Mouse (Mus musculus): ENCODE measurements around the gene Zfp771. TPM values are rescaled to one million over a fixed set of nuclear protein-coding genes. Genes with fewer than 3 reads are reported as not detected.

The Zfp771 gene
- polyA plus RNA-seq, 1 experiment = 41.0 TPM

DNA sequence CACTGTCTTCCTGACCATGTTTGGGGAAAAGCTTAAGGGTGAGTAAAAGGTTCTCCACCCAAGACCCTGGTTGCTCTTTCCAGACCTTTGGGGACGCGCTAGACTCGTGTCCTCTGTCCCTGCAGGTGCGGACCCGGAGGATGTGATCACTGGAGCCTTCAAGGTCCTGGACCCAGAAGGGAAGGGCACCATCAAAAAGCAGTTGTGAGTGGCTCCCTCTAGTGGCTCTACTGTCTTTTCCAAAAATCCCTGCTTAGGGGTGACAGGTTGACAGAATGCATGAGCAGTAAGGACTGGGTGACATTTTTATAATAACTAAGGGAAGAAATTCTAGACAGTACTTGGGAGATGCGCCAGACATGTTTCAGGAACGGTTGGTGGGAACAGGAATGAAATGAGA, 30.6 kb upstream of the Zfp771 start:
- H3K4me3 ChIP-seq (ENCODE audit: control insufficient read depth, low read depth, low read length) = no peak overlapping the region

DNA sequence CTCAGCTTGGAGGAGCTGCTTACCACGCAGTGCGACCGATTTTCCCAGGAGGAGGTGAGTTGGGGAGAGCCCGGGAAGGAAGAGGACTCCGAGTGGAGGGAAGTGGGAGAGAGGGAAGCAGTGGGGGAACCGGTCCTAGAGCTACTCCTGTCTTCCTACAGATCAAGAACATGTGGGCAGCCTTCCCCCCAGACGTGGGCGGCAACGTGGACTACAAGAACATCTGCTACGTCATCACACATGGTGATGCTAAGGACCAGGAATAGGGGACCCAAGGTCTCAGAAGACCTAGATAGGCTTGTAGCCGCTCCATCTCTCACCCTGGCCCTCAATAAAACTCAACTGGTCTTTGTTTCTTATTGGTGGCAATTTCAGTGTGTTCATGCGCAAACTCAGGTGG, 30.1 kb upstream of the Zfp771 start:
- no peak overlapping the region for H3K4me3 ChIP-seq (ENCODE audit: control insufficient read depth, low read depth, low read length)
- TF ChIP-seq CTCF (IDR thresholded peaks at IDR 0.05; ENCODE audit: control insufficient read depth, insufficient read depth, insufficient replicate concordance, low read depth, low read length) (no peak), POLR2A (IDR thresholded peaks at IDR 0.05; ENCODE audit: control insufficient read depth, low read depth, low read length) (no peak)

More for the DNA sequence above, 30.6 kb upstream of the Zfp771 start:
- H3K27me3 ChIP-seq (ENCODE audit: control insufficient read depth, insufficient read depth, low read length) = no peaks in the 10 kb centered on the region
- no peak overlapping the region for H3K27ac ChIP-seq (ENCODE audit: control insufficient read depth, insufficient read depth, low read depth, low read length)
- no peak for TF ChIP-seq POLR2A (IDR thresholded peaks at IDR 0.05; ENCODE audit: control insufficient read depth, low read depth, low read length)
- peak; percentile 25; the same call in 1 of the 2 replicates for TF ChIP-seq CTCF (IDR thresholded peaks at IDR 0.05; ENCODE audit: control insufficient read depth, insufficient read depth, insufficient replicate concordance, low read depth, low read length)
- H3K36me3 ChIP-seq (ENCODE audit: control insufficient read depth, insufficient read depth, low read length) = no peaks in the 10 kb centered on the region
- peaks cover 27% of the 10 kb centered on the region for H3K4me1 ChIP-seq (ENCODE audit: control insufficient read depth, insufficient read depth, low read length)

DNA sequence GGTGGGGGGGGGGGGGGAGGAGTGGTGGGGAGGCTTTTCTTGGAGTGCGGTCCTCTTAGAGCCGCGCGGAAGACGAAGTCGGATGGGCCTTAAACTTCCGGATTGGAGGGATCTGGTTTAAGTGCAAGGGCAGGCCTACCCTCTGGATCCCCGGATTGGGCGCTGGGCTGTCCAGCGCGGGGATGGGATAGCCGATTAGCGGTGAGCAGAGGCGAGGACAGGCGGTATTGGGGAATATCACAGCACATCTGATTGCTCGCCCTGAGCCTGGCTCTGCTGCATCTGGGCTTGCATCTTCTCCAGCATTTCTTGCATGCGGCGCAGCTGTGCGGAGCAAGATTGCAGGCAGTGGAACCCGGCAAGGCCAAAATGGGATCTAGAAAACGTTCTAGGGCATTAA, 29.6 kb upstream of the Zfp771 start:
- no peaks in the 10 kb centered on the region for H3K36me3 ChIP-seq (ENCODE audit: control insufficient read depth, insufficient read depth, low read length)
- H3K4me3 ChIP-seq (ENCODE audit: control insufficient read depth, low read depth, low read length) = peak overlapping the region; percentile 64

More for the DNA sequence above, 30.1 kb upstream of the Zfp771 start:
- H3K4me1 ChIP-seq (ENCODE audit: control insufficient read depth, insufficient read depth, low read length) = peaks cover 24% of the 10 kb centered on the region
- no peaks in the 10 kb centered on the region for H3K36me3 ChIP-seq (ENCODE audit: control insufficient read depth, insufficient read depth, low read length)
- H3K27me3 ChIP-seq (ENCODE audit: control insufficient read depth, insufficient read depth, low read length) = no peaks in the 10 kb centered on the region
- no peak overlapping the region for H3K27ac ChIP-seq (ENCODE audit: control insufficient read depth, insufficient read depth, low read depth, low read length)

DNA sequence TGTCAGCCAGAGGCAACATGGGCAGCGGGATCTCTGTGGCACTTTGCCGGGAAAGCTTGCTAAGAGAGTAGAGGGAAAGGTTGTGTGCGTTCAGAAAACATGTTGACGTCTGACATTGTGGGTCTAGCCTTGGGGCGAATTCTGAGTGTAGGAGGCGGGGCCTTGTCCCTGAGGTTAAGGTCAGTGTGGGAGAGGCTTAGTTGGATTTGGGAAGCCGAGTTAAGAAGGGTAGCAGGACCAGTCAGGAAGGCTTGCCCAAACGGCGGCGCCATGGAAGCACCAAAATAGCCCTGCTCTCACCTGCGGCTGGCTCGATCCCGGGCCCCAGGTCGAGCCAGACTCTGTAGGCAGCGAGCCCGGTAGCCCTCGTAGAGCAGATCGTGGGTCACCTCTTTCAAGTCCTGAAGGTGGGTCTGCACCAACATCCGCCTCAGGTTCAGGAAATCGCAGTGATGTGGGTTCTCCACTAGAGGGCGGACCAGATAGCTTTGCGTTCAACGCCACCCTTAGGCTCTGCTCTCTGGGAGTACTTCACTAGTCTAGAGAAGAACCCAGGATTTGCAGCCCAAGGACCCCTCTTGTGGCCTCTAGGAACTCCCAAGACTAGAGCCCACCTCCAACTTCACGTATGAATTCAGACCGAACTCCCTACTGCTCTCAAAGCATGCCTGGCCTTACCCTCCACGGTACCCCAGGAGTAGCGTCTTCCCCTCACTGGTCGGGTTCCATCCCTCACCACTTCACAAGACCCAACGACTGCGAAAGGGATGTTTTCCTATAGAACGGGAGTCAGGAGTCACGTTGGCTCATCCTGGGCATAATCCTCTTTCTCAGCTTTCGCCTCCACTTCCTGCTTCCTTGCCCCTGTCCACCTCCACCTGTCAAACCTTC, 28.8 kb upstream of the Zfp771 start:
- TF ChIP-seq CTCF (IDR thresholded peaks at IDR 0.05; ENCODE audit: control insufficient read depth, insufficient read depth, insufficient replicate concordance, low read depth, low read length) (peak; percentile 87; the same call in 1 of the 2 replicates), POLR2A (IDR thresholded peaks at IDR 0.05; ENCODE audit: control insufficient read depth, low read depth, low read length) (no peak)
- H3K27ac ChIP-seq (ENCODE audit: control insufficient read depth, insufficient read depth, low read depth, low read length) = 0 out of 2 replicates have a peak overlapping the region, but pooled peaks have one; percentile 20
- H3K4me1 ChIP-seq (ENCODE audit: control insufficient read depth, insufficient read depth, low read length) = peaks cover 21% of the 10 kb centered on the region
- no peaks in the 10 kb centered on the region for H3K27me3 ChIP-seq (ENCODE audit: control insufficient read depth, insufficient read depth, low read length)
- H3K4me3 ChIP-seq (ENCODE audit: control insufficient read depth, low read depth, low read length) = peak overlapping the region; percentile 64
- H3K36me3 ChIP-seq (ENCODE audit: control insufficient read depth, insufficient read depth, low read length) = no peaks in the 10 kb centered on the region

More for the DNA sequence above, 29.6 kb upstream of the Zfp771 start:
- no peaks in the 10 kb centered on the region for H3K27me3 ChIP-seq (ENCODE audit: control insufficient read depth, insufficient read depth, low read length)
- no peak overlapping the region for H3K27ac ChIP-seq (ENCODE audit: control insufficient read depth, insufficient read depth, low read depth, low read length)
- peaks cover 21% of the 10 kb centered on the region for H3K4me1 ChIP-seq (ENCODE audit: control insufficient read depth, insufficient read depth, low read length)
- TF ChIP-seq POLR2A (IDR thresholded peaks at IDR 0.05; ENCODE audit: control insufficient read depth, low read depth, low read length) (no peak), CTCF (IDR thresholded peaks at IDR 0.05; ENCODE audit: control insufficient read depth, insufficient read depth, insufficient replicate concordance, low read depth, low read length) (no peak)

DNA sequence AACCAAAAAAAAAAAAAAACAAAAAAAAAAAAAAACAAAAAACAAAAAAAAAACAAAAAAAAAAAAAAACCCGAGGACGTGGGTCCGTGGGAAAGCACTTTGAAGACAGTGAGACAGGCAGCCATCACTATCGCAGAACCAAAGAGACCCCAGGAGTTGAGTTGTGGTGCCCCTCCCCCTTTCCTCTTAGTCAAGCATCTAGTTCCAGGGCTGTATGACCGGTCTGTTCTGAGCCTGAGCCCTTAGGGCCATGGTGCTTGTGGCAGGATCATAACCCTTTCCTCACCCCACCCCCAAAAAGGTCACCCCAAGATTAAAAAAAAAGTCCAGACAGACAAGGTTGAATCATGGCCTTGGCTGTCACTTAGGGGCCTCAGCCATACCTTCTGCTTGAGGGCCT, 27.8 kb upstream of the Zfp771 start:
- Histone ChIP-seq H3K4me1 (ENCODE audit: control insufficient read depth, insufficient read depth, low read length) (peaks cover 21% of the 10 kb centered on the region), H3K36me3 (ENCODE audit: control insufficient read depth, insufficient read depth, low read length) (no peaks in the 10 kb centered on the region), H3K4me3 (ENCODE audit: control insufficient read depth, low read depth, low read length) (no peak overlapping the region), H3K27me3 (ENCODE audit: control insufficient read depth, insufficient read depth, low read length) (no peaks in the 10 kb centered on the region), H3K27ac (ENCODE audit: control insufficient read depth, insufficient read depth, low read depth, low read length) (no peak overlapping the region)
- TF ChIP-seq POLR2A (IDR thresholded peaks at IDR 0.05; ENCODE audit: control insufficient read depth, low read depth, low read length) (no peak), CTCF (IDR thresholded peaks at IDR 0.05; ENCODE audit: control insufficient read depth, insufficient read depth, insufficient replicate concordance, low read depth, low read length) (no peak)

DNA sequence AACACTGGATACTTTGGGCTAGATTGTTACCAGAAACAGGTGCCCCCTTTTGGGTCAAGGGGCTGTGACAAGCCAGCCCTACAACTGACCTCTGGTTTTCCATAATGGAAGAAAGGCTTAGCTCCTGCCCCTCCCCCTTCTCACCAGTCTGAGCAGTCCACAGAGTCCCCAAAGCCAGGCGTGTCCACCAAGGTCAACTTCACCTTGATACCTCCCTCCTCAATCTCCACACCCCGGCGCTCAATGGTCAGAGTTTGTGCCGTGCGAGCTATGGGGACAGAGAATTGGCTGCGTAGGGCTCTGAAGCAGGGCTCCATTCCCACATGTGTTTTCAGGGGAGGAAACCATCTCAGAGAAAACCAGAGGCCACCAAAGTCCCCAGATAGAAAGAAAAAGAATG, 26.6 kb upstream of the Zfp771 start:
- Histone ChIP-seq H3K27me3 (ENCODE audit: control insufficient read depth, insufficient read depth, low read length) (no peaks in the 10 kb centered on the region), H3K4me1 (ENCODE audit: control insufficient read depth, insufficient read depth, low read length) (peaks cover 21% of the 10 kb centered on the region), H3K27ac (ENCODE audit: control insufficient read depth, insufficient read depth, low read depth, low read length) (no peak overlapping the region), H3K4me3 (ENCODE audit: control insufficient read depth, low read depth, low read length) (no peak overlapping the region), H3K36me3 (ENCODE audit: control insufficient read depth, insufficient read depth, low read length) (no peaks in the 10 kb centered on the region)
- no peak for TF ChIP-seq CTCF (IDR thresholded peaks at IDR 0.05; ENCODE audit: control insufficient read depth, insufficient read depth, insufficient replicate concordance, low read depth, low read length)
- TF ChIP-seq POLR2A (IDR thresholded peaks at IDR 0.05; ENCODE audit: control insufficient read depth, low read depth, low read length) = no peak

DNA sequence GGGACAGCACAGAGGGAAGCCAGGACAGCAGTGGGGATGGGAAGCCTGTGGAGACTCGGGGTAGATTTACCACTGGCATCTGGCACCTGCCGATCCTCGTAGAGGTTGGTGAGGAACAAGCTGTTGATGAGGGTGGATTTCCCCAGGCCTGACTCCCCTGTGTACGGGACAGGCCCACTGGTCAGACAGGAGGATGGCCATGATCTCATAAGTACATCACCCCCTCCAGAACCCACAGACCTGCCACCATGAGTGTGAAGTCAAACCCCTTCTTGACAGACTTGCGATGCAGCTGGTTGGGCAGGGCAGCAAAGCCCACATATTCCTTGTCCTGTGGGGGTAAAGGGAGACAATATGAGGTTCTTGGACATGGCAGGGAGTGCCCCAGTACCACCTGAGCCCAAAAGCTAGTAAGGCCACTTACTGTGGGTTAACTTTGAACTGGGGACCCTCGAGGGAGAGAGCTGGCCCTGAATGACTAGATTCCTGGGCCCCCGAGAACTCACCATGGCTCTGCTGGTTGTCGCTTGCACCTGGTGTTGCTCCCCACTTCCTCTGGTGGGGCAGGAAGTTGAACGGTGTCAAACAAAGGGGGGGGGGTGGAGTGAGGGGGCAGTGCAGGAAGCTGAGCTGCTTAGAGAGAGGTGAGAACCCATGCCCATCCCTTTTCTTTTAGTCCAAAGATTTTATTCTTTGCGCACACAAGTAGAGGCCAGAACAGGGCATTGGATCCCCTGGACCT, 26.0 kb upstream of the Zfp771 start:
- no peak overlapping the region for H3K27ac ChIP-seq (ENCODE audit: control insufficient read depth, insufficient read depth, low read depth, low read length)
- no peak for TF ChIP-seq POLR2A (IDR thresholded peaks at IDR 0.05; ENCODE audit: control insufficient read depth, low read depth, low read length)
- no peak for TF ChIP-seq CTCF (IDR thresholded peaks at IDR 0.05; ENCODE audit: control insufficient read depth, insufficient read depth, insufficient replicate concordance, low read depth, low read length)
- H3K4me3 ChIP-seq (ENCODE audit: control insufficient read depth, low read depth, low read length) = no peak overlapping the region
- H3K36me3 ChIP-seq (ENCODE audit: control insufficient read depth, insufficient read depth, low read length) = no peaks in the 10 kb centered on the region
- no peaks in the 10 kb centered on the region for H3K27me3 ChIP-seq (ENCODE audit: control insufficient read depth, insufficient read depth, low read length)
- peaks cover 21% of the 10 kb centered on the region for H3K4me1 ChIP-seq (ENCODE audit: control insufficient read depth, insufficient read depth, low read length)
